ENCODE assay signal across 14 mouse cellular contexts in the genomic region with DNA sequence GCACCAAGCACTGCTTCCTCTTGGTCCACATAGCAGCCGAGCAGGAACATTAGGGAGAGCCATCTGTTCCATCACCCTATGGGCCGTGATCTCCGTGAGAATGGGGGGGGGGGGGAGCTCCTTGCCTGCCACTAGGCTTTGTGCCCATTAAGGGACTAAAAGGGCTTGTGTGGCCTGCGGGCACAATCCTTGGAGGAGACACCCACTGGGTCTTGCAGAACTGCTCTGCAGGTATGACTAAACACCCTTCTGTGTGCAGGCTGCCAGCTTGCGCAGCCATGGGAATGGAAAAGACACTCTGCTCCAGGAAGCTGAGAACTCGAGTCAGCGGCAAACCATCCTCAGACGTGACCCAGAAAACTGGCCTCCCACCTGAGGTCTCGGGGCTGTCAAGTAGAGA.
DNase-seq lines count a peak whose midpoint lies in the region; ATAC-seq lines count a peak whose summit lies in the region.
"Had no signal": no experiment of that assay in that cellular context is flagged by ENCODE, and none has a peak within 500 bp of the region (broad histone marks: within the 10 kb centered on the region; RNA-seq: fewer than 3 reads in every experiment).

No protein-coding gene starts in this region.

- no peaks in the 10 kb centered on the region for H3K9me3 ChIP-seq in forebrain, embryonic 13.5 days (replicated peaks)
- no peaks in the 10 kb centered on the region for H3K9me3 ChIP-seq in forebrain, embryonic 15.5 days
- no peaks in the 10 kb centered on the region for H3K9me3 ChIP-seq in liver, embryonic 11.5 days (ENCODE audit: control insufficient read depth, low read length)
- H3K9me3 ChIP-seq: heart, embryonic 12.5 days; limb, embryonic 10.5 days; liver, embryonic 15.5 days had no signal

- H3K4me1 ChIP-seq in forebrain, embryonic 13.5 days, result peaks cover 32% of the 10 kb centered on the region
- peaks cover 25% of the 10 kb centered on the region for H3K4me1 ChIP-seq in forebrain, embryonic 15.5 days
- no peaks in the 10 kb centered on the region for H3K4me1 ChIP-seq in liver, embryonic 11.5 days (replicated peaks; ENCODE audit: control insufficient read depth, insufficient read depth, low read length)
- H3K4me1 ChIP-seq: heart, embryonic 12.5 days; limb, embryonic 10.5 days; liver, embryonic 15.5 days had no signal

- no peak overlapping the region for H3K4me3 ChIP-seq in forebrain, embryonic 13.5 days
- H3K4me3 ChIP-seq in forebrain, embryonic 15.5 days, result no peak overlapping the region
- no peak overlapping the region for H3K4me3 ChIP-seq in liver, embryonic 11.5 days (ENCODE audit: low read depth, low read length)
- H3K4me3 ChIP-seq: heart, embryonic 12.5 days; limb, embryonic 10.5 days; liver, embryonic 15.5 days had no signal

- 0 out of 2 replicates have a peak, but pooled peaks have one; percentile 27 for ATAC-seq in forebrain, embryonic 13.5 days
- ATAC-seq in forebrain, embryonic 15.5 days (replicated peaks), result no peak
- no peak for ATAC-seq in liver, embryonic 11.5 days (replicated peaks; ENCODE audit: low FRiP score)

- no peak overlapping the region for H3K9ac ChIP-seq in forebrain, embryonic 13.5 days
- H3K9ac ChIP-seq in forebrain, embryonic 15.5 days (replicated peaks), result no peak overlapping the region
- H3K9ac ChIP-seq in liver, embryonic 11.5 days (ENCODE audit: low read depth, low read length), result no peak overlapping the region
- H3K9ac ChIP-seq: heart, embryonic 12.5 days; liver, embryonic 15.5 days had no signal

- no peaks in the 10 kb centered on the region for H3K27me3 ChIP-seq in forebrain, embryonic 13.5 days
- H3K27me3 ChIP-seq in forebrain, embryonic 15.5 days, result no peaks in the 10 kb centered on the region
- H3K27me3 ChIP-seq in liver, embryonic 11.5 days (replicated peaks; ENCODE audit: control insufficient read depth, insufficient read depth, low read length), result no peaks in the 10 kb centered on the region
- H3K27me3 ChIP-seq: heart, embryonic 12.5 days; liver, embryonic 15.5 days had no signal

- H3K27ac ChIP-seq in forebrain, embryonic 13.5 days, result no peak overlapping the region; the same call in 1 of the 2 replicates
- no peak overlapping the region for H3K27ac ChIP-seq in forebrain, embryonic 15.5 days (replicated peaks)
- H3K27ac ChIP-seq in liver, embryonic 11.5 days (ENCODE audit: low read depth, low read length), result no peak overlapping the region
- H3K27ac ChIP-seq: kidney, postnatal 0 days; limb, embryonic 10.5 days; liver, embryonic 15.5 days; macrophage had no signal

- peak; percentile 19 for DNase-seq in left cerebral cortex, postnatal 4 days
- DNase-seq in left cerebral cortex, postnatal 10 days (ENCODE audit: extremely low spot score in 1 of 2, low spot score in 2 of 2), result no peak
- DNase-seq in right cerebral cortex, postnatal 25 days, result peak; percentile 45
- DNase-seq in right cerebral cortex, postnatal 36 days (ENCODE audit: low spot score in 2 of 2), result no peak
- no peak for DNase-seq in embryo, embryonic 11 days
- DNase-seq in liver, embryonic 11.5 days (ENCODE audit: low spot score), result no peak
- DNase-seq: right cerebral cortex, postnatal 14 days had no signal

- no peak overlapping the region for H3K4me2 ChIP-seq in forebrain, embryonic 13.5 days
- H3K4me2 ChIP-seq in forebrain, embryonic 15.5 days (replicated peaks), result no peak overlapping the region
- no peak overlapping the region for H3K4me2 ChIP-seq in liver, embryonic 11.5 days
- H3K4me2 ChIP-seq: heart, embryonic 12.5 days; liver, embryonic 15.5 days had no signal

- intact Hi-C loops in left cerebral cortex, postnatal 4 days (cut with DNase I), result no loop called here
- intact Hi-C loops in left cerebral cortex, postnatal 10 days (cut with DNase I), result no loop called here

- no peaks in the 10 kb centered on the region for H3K36me3 ChIP-seq in forebrain, embryonic 13.5 days (ENCODE audit: poor library complexity, severe bottlenecking)
- H3K36me3 ChIP-seq in forebrain, embryonic 15.5 days, result no peaks in the 10 kb centered on the region
- H3K36me3 ChIP-seq in liver, embryonic 11.5 days (ENCODE audit: control insufficient read depth, insufficient read depth, low read length), result no peaks in the 10 kb centered on the region
- H3K36me3 ChIP-seq: heart, embryonic 12.5 days; limb, embryonic 10.5 days; liver, embryonic 15.5 days had no signal

- WGBS in forebrain, embryonic 13.5 days, result 62% methylated on average over 9 of the region's 9 CpGs
- WGBS in forebrain, embryonic 15.5 days, result 55% methylated on average over 9 of the region's 9 CpGs
- WGBS in liver, embryonic 11.5 days, result 60% methylated on average over 9 of the region's 9 CpGs

Comparison
In these comparisons a context has a peak if more than half of its experiments do, and no peak if none do; other contexts are left out.
1. DNase-seq: peak in left cerebral cortex, postnatal 4 days (single experiment) and right cerebral cortex, postnatal 25 days (single experiment); none in left cerebral cortex, postnatal 10 days (0 of 2), right cerebral cortex, postnatal 36 days (0 of 2), embryo, embryonic 11 days (single experiment) and liver, embryonic 11.5 days (single experiment).